Mouse (Mus musculus): ENCODE results near the gene Muc1. TPM values are rescaled to one million over a fixed set of nuclear protein-coding genes. Genes with fewer than 3 reads are reported as not detected.

The Muc1 gene
- total and polyA plus RNA-seq, 3 experiments: 0.04 to 1.1 TPM; not detected in 1

DNA sequence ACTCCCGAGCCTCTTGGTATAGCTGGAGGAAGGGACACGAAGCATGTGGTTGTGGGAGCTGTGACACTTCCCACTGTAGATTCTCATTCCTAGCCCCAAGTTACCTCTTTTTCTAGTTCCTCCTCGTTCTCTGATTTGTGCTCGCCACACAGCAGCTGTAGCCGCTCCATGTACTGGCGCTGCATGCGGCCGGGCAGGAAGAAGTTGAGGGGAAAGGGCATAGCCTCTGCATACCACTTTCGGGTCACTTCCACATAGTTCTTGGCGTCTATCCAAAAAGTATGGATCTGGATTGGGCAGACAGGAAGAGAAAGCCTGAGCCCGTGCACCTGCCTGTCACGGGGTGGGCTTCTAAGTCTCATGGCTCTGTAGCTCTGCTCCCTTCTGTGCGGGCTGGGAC lies 18.7 kb upstream of the Muc1 start (continued):
- no peak for TF ChIP-seq NRF1 (IDR thresholded peaks at IDR 0.05; ENCODE audit: insufficient read depth, low read depth, low read length, poor library complexity, severe bottlenecking)

- no peak overlapping the region for H3K9ac ChIP-seq (ENCODE audit: control insufficient read depth, low read depth, low read length, poor library complexity, severe bottlenecking)
- H3K27me3 ChIP-seq (ENCODE audit: control insufficient read depth in 1 of 2, insufficient read depth in 2 of 2, low read length in 2 of 2): no peaks in the 10 kb centered on the region
- peaks cover 0 to 9% of the 10 kb centered on the region in 2 experiments; a peak in 3 of 4 replicates for H3K36me3 ChIP-seq (ENCODE audit: control insufficient read depth in 1 of 2, insufficient read depth in 2 of 2, low read length in 2 of 2)
- H3K79me2 ChIP-seq (ENCODE audit: control insufficient read depth, insufficient read depth, low read length, poor library complexity): peaks cover 10% of the 10 kb centered on the region
- H3K4me1 ChIP-seq (ENCODE audit: control insufficient read depth in 1 of 2, insufficient read depth in 2 of 2, low read length in 2 of 2): peaks cover 2 to 14% of the 10 kb centered on the region in 2 experiments; a peak in 3 of 4 replicates
- no peak overlapping the region for H3K4me3 ChIP-seq (ENCODE audit: control insufficient read depth in 1 of 2, insufficient read depth in 1 of 2, low read depth in 2 of 2, low read length in 2 of 2)
- no peak for TF ChIP-seq MAFK (IDR thresholded peaks at IDR 0.05; ENCODE audit: borderline replicate concordance, low read depth, low read length)
- TF ChIP-seq KAT2A (conservative IDR thresholded peaks at IDR 0.05; ENCODE audit: low read depth, low read length): no peak
- no peak for TF ChIP-seq GATA1 (IDR thresholded peaks at IDR 0.05; ENCODE audit: low read depth, low read length)
- TF ChIP-seq TCF12 (IDR thresholded peaks at IDR 0.05; ENCODE audit: low read depth, low read length): no peak
- no peak for TF ChIP-seq RAD21 (IDR thresholded peaks at IDR 0.05; ENCODE audit: low read depth, low read length)
- TF ChIP-seq CHD2 (IDR thresholded peaks at IDR 0.05; ENCODE audit: low read length): no peak
- no peak for TF ChIP-seq MXI1 (IDR thresholded peaks at IDR 0.05; ENCODE audit: low read depth, low read length)
- no peaks in the 10 kb centered on the region for H3K9me3 ChIP-seq (replicated peaks; ENCODE audit: insufficient read depth, low read length)
- H3K27ac ChIP-seq (ENCODE audit: control insufficient read depth, low read depth, low read length): no peak overlapping the region
- no peak for DNase-seq (ENCODE audit: low read depth, low spot score)
Observed at GRCm38 (mm10) chr3:89210731-89211130, 18.1 kb upstream of the Muc1 start.

GRCm38 (mm10) chr3:89213803-89214530 lies 14.9 kb upstream of the Muc1 start:
- Histone ChIP-seq H3K79me2 (ENCODE audit: control insufficient read depth, insufficient read depth, low read length, poor library complexity) (peaks cover 10% of the 10 kb centered on the region), H3K36me3 (ENCODE audit: control insufficient read depth in 1 of 2, insufficient read depth in 2 of 2, low read length in 2 of 2) (peaks cover 0 to 10% of the 10 kb centered on the region in 2 experiments; a peak in 2 of 4 replicates), H3K4me1 (ENCODE audit: control insufficient read depth in 1 of 2, insufficient read depth in 2 of 2, low read length in 2 of 2) (peaks cover 2 to 14% of the 10 kb centered on the region in 2 experiments; a peak in 3 of 4 replicates), H3K9me3 (replicated peaks; ENCODE audit: insufficient read depth, low read length) (no peaks in the 10 kb centered on the region), H3K27me3 (ENCODE audit: control insufficient read depth in 1 of 2, insufficient read depth in 2 of 2, low read length in 2 of 2) (no peaks in the 10 kb centered on the region), H3K4me3 (ENCODE audit: control insufficient read depth in 1 of 2, insufficient read depth in 1 of 2, low read depth in 2 of 2, low read length in 2 of 2) (peak overlapping the region; percentile 84 to 98), H3K9ac (ENCODE audit: control insufficient read depth, low read depth, low read length, poor library complexity, severe bottlenecking) (peak overlapping the region; percentile 82), H3K27ac (ENCODE audit: control insufficient read depth, low read depth, low read length) (peak overlapping the region; percentile 61)
- DNase-seq (ENCODE audit: low read depth, low spot score): peak; percentile 97
- no peak for TF ChIP-seq GATA1 (IDR thresholded peaks at IDR 0.05; ENCODE audit: low read depth, low read length)
- TF ChIP-seq ZNF384 (IDR thresholded peaks at IDR 0.05; ENCODE audit: low read depth, low read length): no peak
- no peak for TF ChIP-seq MEF2A (IDR thresholded peaks at IDR 0.05; ENCODE audit: extremely low read depth, insufficient replicate concordance, low read depth, low read length, poor library complexity, severe bottlenecking)
- no peak for TF ChIP-seq USF2 (IDR thresholded peaks at IDR 0.05; ENCODE audit: borderline replicate concordance in 1 of 2, insufficient read depth in 1 of 2, low read depth in 1 of 2, low read length in 2 of 2)
- TF ChIP-seq CHD1 (IDR thresholded peaks at IDR 0.05; ENCODE audit: low read depth, low read length): no peak
- peak; percentile 91 for TF ChIP-seq SIN3A (IDR thresholded peaks at IDR 0.05; ENCODE audit: low read length)
- no peak for TF ChIP-seq ZC3H11A (IDR thresholded peaks at IDR 0.05; ENCODE audit: low read depth, low read length)
- no peak for TF ChIP-seq JUND (IDR thresholded peaks at IDR 0.05; ENCODE audit: low read depth, low read length)
- 0 out of 2 replicates have a peak, but pooled peaks have one; percentile 69 for TF ChIP-seq UBTF (IDR thresholded peaks at IDR 0.05; ENCODE audit: borderline replicate concordance, insufficient read depth, low read depth, low read length)
- no peak for TF ChIP-seq E2F4 (IDR thresholded peaks at IDR 0.05; ENCODE audit: borderline replicate concordance, low read depth, low read length)
- TF ChIP-seq MAZ (IDR thresholded peaks at IDR 0.05; ENCODE audit: low read depth, low read length): peak; percentile 65; the same call in 1 of the 2 replicates
- no peak for TF ChIP-seq MAFK (IDR thresholded peaks at IDR 0.05; ENCODE audit: borderline replicate concordance, low read depth, low read length)
- TF ChIP-seq ZMIZ1 (IDR thresholded peaks at IDR 0.05; ENCODE audit: low read depth, low read length): 0 out of 2 replicates have a peak, but pooled peaks have one; percentile 46
- TF ChIP-seq BHLHE40 (IDR thresholded peaks at IDR 0.05; ENCODE audit: borderline replicate concordance, low read depth, low read length): no peak
- TF ChIP-seq NELFE (IDR thresholded peaks at IDR 0.05; ENCODE audit: low read depth, low read length): peak; percentile 81
- no peak; the same call in 1 of the 2 replicates for TF ChIP-seq SMC3 (IDR thresholded peaks at IDR 0.05; ENCODE audit: low read depth, low read length)
- TF ChIP-seq POLR2A (IDR thresholded peaks at IDR 0.05; ENCODE audit: control insufficient read depth in 1 of 2, insufficient read depth in 1 of 2, low read depth in 1 of 2, low read length in 2 of 2, poor library complexity in 1 of 2): peak; percentile 73 to 78
- no peak; the same call in 1 of the 2 replicates for TF ChIP-seq MAX (IDR thresholded peaks at IDR 0.05; ENCODE audit: low read length)
- TF ChIP-seq ELF1 (IDR thresholded peaks at IDR 0.05; ENCODE audit: low read depth, low read length): peak; percentile 86
- peak; percentile 58; the same call in 1 of the 2 replicates for TF ChIP-seq POLR2AphosphoS2 (IDR thresholded peaks at IDR 0.05; ENCODE audit: low read length)
- no peak for TF ChIP-seq GABPA (IDR thresholded peaks at IDR 0.05; ENCODE audit: low read depth, low read length)
- TF ChIP-seq RAD21 (IDR thresholded peaks at IDR 0.05; ENCODE audit: low read depth, low read length): no peak
